Mouse (Mus musculus) C2C12 (cell line): ENCODE results near the gene Sh2d3c.

Experiments used
- CTCF ChIP-seq: IDR thresholded peaks from one replicate; pipeline ENCODE4 v1.5.1; 2011; ENCODE audit not compliant: control insufficient read depth, insufficient read depth, insufficient read length
- MAX ChIP-seq: IDR thresholded peaks from one replicate; pipeline ENCODE4 v1.6.1; 2011; ENCODE audit warnings: mild to moderate bottlenecking, control low read depth

GRCm38 (mm10) chr2:32744272-32744982 is 23.6 kb downstream of the Sh2d3c start:
- TF ChIP-seq CTCF: no peak
- TF ChIP-seq MAX: no peak
